Mouse (Mus musculus) 416B (cell line): Measurements from ENCODE around the gene Tmcc1.
A peak's percentile ranks its signal among the peaks of the same experiment; 100 is the strongest.

ENCODE experiments used
- DNase-seq: peaks from one replicate; pipeline ENCODE4 v3.0.0; 2011; ENCODE audit warnings: low read depth

Tmcc1 gene

DNA sequence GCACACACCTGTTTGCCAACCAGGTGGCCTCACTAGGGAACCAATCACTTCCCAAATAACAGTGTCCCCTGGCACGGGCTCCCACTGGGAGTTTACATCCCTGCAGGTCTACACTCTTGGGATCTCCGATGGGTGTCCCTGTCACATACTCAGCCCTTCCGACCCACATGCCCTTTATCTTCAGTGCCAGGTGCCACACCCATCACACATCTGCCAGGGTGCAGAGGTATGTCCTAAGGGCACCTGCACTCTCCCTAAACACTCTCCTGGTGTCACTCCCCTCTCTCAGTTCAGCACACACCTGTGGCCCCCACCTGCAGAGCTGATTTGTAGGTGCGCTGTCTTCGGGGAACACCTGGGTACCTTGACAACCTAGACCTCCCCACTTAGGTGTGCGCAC lies 200.3 kb downstream of the Tmcc1 start:
- DNase-seq: no peak

DNA sequence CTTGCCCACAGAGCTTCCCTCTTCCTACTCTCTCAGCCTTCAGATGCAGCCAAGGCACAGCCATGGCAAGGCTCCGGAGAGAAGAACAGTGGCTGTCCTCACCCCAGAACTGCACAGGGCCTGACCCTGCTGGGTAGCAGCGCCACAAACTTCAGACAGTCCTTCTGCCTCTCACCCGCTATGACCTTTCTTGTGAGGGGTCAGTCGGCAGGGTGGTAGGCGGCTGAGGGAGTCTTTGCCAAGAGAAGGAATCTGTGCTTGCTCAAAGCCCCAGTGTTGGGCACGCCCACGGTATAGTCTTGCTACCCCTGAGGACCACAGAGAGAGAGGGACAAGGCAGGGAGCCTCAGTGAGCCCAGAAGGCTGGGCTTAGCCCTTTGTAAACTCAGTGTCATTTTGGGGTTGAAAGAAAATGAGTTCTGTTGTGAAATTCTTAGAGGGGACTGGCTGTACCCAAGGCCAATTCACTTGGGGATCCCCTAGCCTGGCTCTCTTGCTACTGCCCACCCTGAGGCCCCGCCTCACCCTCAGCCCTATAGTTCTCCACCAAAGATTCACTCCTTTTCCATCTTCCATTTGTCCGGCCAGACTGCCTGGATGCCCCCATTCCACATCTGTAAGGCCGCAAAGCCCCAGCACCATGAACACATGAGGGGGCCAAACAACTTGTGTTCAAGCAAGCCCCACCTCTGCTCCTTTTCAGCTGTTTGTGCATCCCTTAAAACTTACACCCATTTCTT lies 201.2 kb downstream of the Tmcc1 start:
- DNase-seq: peak; percentile 33

DNA sequence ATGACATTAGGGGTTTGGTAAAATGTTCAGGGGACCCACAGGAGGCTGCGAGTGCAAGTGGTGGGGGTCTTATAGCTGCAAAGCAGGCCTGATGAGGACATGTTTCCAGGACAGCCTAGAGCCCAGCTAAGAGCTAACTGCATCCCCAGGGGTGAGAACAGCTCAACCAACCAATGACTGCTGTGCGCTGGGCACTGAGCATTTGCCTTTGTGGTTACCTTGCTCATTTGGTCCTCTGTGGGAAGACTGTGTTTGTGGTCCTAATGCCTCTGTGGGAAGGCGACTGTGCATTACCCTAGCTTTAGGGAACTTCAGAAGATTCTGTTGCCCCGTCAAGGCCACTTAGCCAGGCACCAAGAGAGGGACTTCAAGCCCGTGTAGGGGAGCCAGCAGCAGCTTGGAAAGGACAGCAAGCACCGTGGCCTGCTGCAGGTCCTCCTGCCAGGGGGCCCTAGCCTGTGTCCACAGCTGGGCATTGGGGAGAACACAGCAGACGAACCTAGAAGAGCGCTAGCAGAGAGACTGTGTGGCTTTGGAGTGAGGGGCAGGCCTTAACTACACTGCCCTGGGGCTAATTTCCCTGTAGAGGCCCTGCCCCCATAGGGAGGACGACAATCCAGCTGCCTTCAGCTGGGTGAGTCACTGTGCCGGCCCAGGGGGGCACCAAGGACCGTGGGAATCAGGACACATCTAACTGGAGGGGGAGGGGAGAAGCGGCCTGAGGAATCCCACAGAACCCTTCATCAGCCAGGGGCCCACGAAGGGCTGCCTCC lies 202.0 kb downstream of the Tmcc1 start:
- DNase-seq: peak; percentile 57

DNA sequence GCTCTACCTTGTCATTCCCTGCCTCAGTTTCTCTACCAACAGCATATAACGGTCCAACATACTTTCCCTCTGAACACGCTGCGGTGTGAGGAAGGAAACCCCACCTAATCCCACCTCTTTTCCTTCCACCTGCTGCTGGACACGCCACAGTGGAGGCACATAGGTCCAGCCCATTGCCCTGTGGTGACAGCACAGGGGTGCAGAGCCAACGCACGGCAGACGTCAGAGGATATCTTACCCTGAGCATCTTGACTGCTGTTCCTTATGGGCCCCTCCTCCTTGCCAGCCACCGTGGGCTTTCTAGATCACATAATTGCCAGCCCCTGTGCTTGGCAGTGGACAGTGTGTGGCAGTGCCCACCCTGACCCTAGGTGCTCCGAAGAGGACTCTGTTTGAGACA lies 202.8 kb downstream of the Tmcc1 start:
- no peak for DNase-seq

- DNase-seq: no peak
These were observed 203.2 kb downstream of the Tmcc1 start for GRCm38 (mm10) chr6:115990056-115990455.

DNA sequence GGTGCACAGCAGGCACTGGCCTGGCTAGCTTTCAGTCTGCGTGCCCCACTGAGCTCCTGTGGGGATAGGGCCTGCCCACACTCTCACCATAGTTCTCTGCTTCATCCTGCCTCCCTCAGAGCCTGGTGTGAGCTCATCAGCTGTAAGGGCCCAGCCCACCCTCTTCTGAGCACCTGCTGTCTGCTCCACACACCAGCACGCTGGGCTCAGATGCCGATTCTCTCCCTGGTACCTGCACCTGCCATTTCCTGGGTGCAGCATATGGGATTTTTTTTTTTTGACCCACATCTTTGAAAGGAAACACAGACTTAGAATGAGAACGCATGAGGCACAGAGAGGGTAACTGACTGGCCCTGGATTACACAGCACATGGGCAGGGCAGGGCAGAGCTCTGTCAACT lies 203.7 kb downstream of the Tmcc1 start:
- DNase-seq: no peak

DNA sequence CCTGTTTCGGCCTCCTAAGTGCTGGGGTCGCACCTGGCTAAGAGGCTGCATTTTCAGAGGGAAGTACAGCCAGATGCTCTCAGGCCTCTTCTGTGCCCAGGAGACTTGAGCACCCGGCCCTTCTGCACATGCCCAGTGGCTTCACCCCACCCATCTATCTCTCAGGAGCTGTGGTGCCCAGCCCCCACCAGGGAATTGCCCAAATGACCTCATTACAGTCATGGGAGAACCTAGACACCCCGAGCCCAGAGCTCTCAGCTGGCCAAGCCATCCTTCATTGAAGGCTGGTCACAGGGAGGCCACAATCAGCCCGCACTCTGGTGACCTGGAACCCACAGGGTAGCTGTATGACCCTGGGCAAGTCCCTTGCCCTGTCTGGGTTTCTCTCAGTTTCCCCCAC lies 204.3 kb downstream of the Tmcc1 start:
- DNase-seq: no peak

DNA sequence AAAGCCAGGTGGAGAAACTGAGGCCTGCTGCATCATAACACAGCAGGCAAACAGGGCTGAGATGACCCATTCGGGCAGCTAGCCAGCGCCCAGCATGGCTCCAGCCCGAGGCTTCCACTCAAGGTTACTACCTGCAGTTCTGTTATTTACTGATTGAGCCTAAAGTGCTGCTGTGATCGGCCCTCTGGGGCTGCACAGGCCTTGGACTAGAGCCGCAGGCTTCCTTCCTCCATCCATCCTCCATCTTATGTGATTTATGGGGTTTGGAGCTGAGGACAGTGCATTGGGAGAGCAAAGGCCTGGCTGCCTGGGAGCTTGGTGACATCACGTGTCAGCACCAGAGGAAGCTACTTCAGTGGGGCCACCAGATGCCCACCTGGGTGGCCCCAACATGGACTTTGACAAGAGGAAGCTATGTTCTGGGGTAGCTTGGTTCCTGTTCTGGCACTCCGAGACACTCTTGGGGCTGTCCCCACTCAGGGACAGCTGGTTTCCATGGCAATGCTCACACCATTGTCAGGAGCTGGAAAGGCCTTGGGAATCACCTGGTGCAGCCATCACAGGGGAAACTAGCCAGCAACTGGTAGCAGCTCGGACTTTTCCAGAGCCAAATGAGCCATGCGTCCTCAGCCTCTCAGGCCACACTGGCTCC lies 206.1 kb downstream of the Tmcc1 start:
- no peak for DNase-seq

DNA sequence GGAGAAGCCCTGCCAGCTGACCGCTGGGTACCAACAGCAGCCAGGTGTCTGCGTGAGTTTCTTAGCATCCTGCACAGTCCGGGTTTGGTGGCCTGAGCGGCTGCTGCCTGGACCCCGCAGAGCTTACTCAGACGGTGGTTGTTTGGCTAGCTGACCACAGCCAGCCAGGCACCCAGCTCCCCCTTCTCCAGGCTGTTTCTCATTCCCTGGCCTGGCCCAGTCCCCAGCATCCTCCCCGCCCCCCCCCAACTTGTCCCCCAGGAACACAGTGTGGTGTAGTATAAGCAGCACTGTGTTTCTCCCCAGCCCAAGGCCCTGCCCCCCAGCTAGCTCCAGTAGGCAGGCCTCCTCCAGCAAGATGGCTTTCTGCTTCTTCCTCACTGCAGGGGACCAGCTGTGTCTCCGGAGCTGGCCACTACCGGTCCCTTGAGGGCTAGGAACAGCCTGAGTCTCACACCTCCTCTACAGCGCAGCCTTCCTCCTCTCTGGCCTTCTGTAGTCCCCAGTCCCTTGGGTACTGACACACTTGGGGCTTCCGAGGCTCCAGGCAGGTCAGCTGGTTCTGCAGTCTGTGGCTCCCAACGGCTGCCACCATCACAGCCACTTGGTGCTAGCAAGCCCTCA lies 206.7 kb downstream of the Tmcc1 start:
- DNase-seq: no peak

- DNase-seq: no peak
These were observed 207.7 kb downstream of the Tmcc1 start for GRCm38 (mm10) chr6:115985622-115986021.

GRCm38 (mm10) chr6:115984580-115984979 lies 208.7 kb downstream of the Tmcc1 start:
- no peak for DNase-seq

- no peak for DNase-seq
These were observed 209.8 kb downstream of the Tmcc1 start for GRCm38 (mm10) chr6:115983306-115984038.

DNA sequence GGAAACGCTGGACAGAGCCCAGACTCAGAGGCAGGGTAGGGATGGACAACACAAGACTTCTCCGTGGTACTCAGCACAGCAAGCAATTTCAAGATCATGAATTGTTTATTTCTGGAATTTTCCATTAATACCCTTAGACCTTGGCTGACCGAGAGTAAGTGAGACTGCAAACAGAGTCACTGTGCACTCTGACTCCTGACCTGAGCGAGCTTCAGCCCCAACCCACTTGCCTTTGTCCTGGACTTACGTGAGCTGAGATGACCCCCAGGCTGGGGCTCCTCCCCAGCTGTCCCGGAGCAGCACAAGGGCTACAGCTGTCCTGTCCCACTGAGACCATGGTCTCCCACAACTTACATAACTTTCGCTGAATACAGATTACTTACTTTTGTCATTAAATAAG lies 210.4 kb downstream of the Tmcc1 start:
- DNase-seq: no peak

GRCm38 (mm10) chr6:115978596-115978995 lies 214.7 kb downstream of the Tmcc1 start:
- DNase-seq: no peak

DNA sequence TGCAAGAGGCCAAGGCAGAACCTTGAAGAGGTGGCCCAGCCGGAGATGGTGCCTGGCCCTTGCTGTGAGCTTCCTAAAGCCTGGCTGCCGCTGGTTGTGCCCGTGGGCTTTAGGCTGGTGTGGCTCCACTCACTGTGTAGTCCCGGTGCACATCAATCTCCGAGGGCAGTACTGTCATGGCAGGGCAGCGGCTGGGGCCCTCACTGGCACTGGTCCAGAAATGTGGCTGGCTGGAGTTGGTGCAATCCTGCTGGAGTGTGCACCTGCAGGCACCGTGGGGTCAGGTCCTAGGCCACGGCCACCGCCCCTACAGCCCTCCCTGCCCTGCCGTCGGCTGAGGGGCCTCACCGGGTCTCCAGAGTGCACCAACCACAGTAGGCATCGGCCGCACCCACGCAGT lies 215.5 kb downstream of the Tmcc1 start:
- DNase-seq: no peak

GRCm38 (mm10) chr6:115975606-115976005 lies 217.7 kb downstream of the Tmcc1 start:
- DNase-seq: no peak

GRCm38 (mm10) chr6:115973881-115974662 lies 219.2 kb downstream of the Tmcc1 start:
- DNase-seq: no peak

DNA sequence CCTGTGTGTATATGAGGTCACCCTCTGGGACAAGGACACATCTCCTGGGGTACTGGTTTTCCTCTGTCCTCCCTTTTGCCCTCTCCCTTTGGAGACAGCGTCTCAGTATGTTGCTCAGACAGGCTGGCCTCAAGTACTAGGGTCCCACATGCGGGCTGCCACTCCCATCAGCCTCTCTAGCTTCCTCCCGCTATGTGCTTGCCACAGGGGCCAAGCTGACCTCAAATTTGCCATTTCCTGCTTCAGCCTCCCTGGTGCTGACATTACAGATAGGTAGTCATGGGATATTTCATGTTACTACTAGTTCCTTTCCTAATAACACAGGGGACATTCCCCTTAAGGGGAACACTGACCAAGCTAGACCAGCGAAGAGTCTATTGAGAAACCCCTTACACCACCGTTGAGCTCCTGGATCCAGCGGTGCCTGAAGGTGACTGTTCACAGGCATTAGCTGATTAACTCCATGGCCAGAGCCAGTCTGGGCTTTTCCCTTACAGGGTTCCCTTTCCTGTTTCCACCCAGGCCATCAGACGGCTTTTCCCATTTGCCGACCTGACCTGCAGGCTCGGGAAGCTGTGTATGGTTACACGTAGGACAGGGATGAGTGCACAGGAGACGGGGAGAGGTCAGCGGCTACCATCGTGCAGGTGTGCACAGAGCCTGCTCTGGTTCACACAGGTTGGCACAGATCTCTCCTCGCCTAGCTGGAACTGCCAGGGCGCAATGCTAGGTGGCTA lies 220.0 kb downstream of the Tmcc1 start:
- DNase-seq: peak; percentile 31

GRCm38 (mm10) chr6:115972083-115972764 lies 221.1 kb downstream of the Tmcc1 start:
- no peak for DNase-seq
